Mouse (Mus musculus): Measurements from ENCODE around the gene Gm20683. TPM values are rescaled to one million over a fixed set of nuclear protein-coding genes. Genes with fewer than 3 reads are reported as not detected.

Gene Gm20683
- polyA plus RNA-seq, 1 experiment from 2014 or later, result 0.36 TPM

DNA sequence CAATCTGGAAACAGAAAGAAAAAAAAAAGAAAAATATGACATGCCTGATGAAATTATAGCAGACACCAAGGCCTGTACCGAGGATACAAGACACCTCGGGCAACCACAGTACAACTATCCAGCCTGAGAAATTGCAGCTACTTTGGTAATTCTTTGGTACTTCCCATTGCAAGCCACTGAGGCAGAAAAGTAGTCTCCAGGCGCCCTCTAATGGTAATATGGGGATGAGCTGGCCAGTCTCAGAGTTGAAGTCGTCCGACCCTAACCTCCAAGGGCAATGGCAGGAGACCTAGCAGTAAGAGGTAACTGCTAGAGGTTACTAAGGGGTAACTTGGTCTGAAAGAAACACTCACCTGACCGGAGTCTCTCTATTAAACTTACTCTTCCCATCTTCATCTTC lies 40.5 kb downstream of the Gm20683 start:
- Histone ChIP-seq H3K27ac (replicated peaks; ENCODE audit: low read depth, low read length) (no peak overlapping the region), H3K4me3 (ENCODE audit: low read depth, low read length) (no peak overlapping the region), H3K36me3 (replicated peaks; ENCODE audit: control insufficient read depth, insufficient read depth, low read depth, low read length) (no peaks in the 10 kb centered on the region), H3K9me3 (replicated peaks; ENCODE audit: control insufficient read depth, low read length) (no peaks in the 10 kb centered on the region), H3K4me1 (ENCODE audit: control insufficient read depth, insufficient read depth, low read length) (no peaks in the 10 kb centered on the region; the same call in 1 of the 2 replicates), H3K27me3 (ENCODE audit: control insufficient read depth, insufficient read depth, low read length) (no peaks in the 10 kb centered on the region), H3K9ac (replicated peaks; ENCODE audit: low read length) (no peak overlapping the region), H3K4me2 (ENCODE audit: low read depth, low read length) (no peak overlapping the region)
- no peak for ATAC-seq (replicated peaks; ENCODE audit: insufficient number of reproducible peaks, low FRiP score, low TSS enrichment, low read depth)
- peak; percentile 85 for DNase-seq (ENCODE audit: low spot score)
- WGBS, result 6% methylated on average over 6 of the region's 6 CpGs

DNA sequence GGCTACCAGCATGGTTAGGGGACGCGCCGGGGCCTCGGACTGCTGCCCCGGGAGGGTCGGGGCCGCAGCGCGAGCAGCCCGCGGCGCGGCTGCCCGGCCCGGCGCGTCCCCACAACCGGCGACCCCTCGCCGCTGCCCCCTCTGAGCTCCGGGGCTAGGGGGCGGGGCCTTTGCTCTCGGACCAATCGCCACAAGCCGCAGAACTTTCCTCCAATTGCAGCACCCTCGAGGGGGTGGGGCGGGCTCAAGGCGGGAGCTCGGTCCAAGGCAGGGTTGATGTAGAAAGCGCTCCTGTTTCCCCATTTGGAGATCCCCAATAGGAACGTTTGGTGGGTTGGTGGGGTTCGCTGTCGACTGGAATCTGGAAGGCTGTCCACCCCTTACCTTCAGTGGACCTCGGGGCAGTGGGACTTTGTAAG lies 44.6 kb downstream of the Gm20683 start, which contains the start of gene Metrn:
TSS of gene Metrn (minus strand) at position 186 of the 419 bp plus-strand sequence.
- peaks cover 7% of the 10 kb centered on the region for H3K4me1 ChIP-seq (ENCODE audit: control insufficient read depth, insufficient read depth, low read length)

DNA sequence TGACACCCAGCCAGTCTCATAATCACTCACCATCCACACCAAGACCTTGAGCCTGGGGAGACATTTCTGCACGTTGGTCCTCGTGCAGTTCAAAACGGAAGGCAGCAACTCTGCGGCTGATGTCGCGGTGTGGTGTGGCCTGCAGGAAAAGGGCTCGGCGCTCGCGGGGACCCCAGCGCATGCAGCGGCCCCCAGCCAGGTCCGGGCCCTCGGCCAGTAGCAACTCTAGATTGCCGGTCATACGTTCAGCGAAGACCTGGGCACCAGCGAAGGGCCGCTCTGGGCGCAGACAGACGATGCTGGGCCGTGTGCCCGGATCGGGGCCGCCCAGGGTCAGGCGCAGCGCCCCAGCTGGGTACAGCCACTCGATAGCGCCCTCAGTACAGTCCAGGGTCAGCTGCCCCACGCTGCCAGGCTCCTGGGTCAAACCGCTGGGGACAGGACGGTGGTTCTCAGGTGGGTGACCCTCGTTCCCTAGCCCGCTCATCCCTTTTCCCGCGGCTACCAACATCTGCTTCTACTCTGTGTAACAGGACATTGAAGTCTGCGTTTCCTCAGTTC lies 45.3 kb downstream of the Gm20683 start:
- Histone ChIP-seq H3K9me3 (replicated peaks; ENCODE audit: control insufficient read depth, low read length) (no peaks in the 10 kb centered on the region), H3K27me3 (ENCODE audit: control insufficient read depth, insufficient read depth, low read length) (no peaks in the 10 kb centered on the region), H3K36me3 (replicated peaks; ENCODE audit: control insufficient read depth, insufficient read depth, low read depth, low read length) (no peaks in the 10 kb centered on the region), H3K9ac (replicated peaks; ENCODE audit: low read length) (peak overlapping the region; percentile 81), H3K4me2 (ENCODE audit: low read depth, low read length) (peak overlapping the region; percentile 97), H3K4me3 (ENCODE audit: low read depth, low read length) (peak overlapping the region; percentile 80), H3K27ac (replicated peaks; ENCODE audit: low read depth, low read length) (peak overlapping the region; percentile 68), H3K4me1 (ENCODE audit: control insufficient read depth, insufficient read depth, low read length) (peaks cover 7% of the 10 kb centered on the region)
- under 1% methylated on average over 36 of the region's 37 CpGs for WGBS
- ATAC-seq (replicated peaks; ENCODE audit: insufficient number of reproducible peaks, low FRiP score, low TSS enrichment, low read depth), result no peak; the same call in 1 of the 2 replicates
- no peak for DNase-seq (ENCODE audit: low spot score)

More for the DNA sequence above, 44.6 kb downstream of the Gm20683 start, which contains the start of gene Metrn:
- DNase-seq (ENCODE audit: low spot score) (peak; percentile 95), ATAC-seq (replicated peaks; ENCODE audit: insufficient number of reproducible peaks, low FRiP score, low TSS enrichment, low read depth) (peak; percentile 61)
- H3K4me3 ChIP-seq (ENCODE audit: low read depth, low read length), result peak within 1 kb of the TSS; percentile 80
- peak within 1 kb of the TSS; percentile 68 for H3K27ac ChIP-seq (replicated peaks; ENCODE audit: low read depth, low read length)
- no peaks in the 10 kb centered on the region for H3K36me3 ChIP-seq (replicated peaks; ENCODE audit: control insufficient read depth, insufficient read depth, low read depth, low read length)
- H3K9ac ChIP-seq (replicated peaks; ENCODE audit: low read length), result peak within 1 kb of the TSS; percentile 81
- peak within 1 kb of the TSS; percentile 97 for H3K4me2 ChIP-seq (ENCODE audit: low read depth, low read length)
- no peaks in the 10 kb centered on the region for H3K9me3 ChIP-seq (replicated peaks; ENCODE audit: control insufficient read depth, low read length)
- under 1% methylated on average over 35 of the region's 35 CpGs for WGBS
- no peaks in the 10 kb centered on the region for H3K27me3 ChIP-seq (ENCODE audit: control insufficient read depth, insufficient read depth, low read length)

DNA sequence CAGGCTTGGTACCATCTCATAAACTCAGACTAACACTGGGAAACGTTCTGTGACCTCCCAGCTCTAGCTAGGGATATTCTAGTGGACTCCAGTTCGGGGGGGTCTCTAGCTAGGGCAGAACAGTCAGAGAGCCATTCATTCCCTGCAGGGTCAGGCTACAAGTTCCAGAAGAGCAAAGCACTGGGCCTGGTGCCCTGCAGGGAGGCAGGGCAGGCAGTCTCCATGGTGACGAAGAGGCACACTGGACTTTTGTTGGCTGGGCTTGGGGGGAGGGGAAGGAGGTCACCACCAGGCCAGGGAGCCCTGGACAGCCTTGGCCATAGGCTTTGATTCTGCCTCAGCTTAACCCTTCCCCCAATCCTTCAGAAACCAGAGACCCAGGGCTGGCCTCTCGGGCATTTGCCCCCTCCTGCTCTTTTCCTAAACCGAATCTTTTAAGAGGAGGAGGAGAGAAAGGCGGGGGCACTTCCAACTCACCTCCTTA lies 45.9 kb downstream of the Gm20683 start, which contains the start of gene AC134908.4:
TSS of gene AC134908.4 (minus strand) at position 51 of the 484 bp plus-strand sequence.
- ATAC-seq (replicated peaks; ENCODE audit: insufficient number of reproducible peaks, low FRiP score, low TSS enrichment, low read depth) (0 out of 2 replicates have a peak, but pooled peaks have one; percentile 24), DNase-seq (ENCODE audit: low spot score) (peak; percentile 65)
- Histone ChIP-seq H3K27ac (replicated peaks; ENCODE audit: low read depth, low read length) (peak within 1 kb of the TSS; percentile 68), H3K4me2 (ENCODE audit: low read depth, low read length) (peak within 1 kb of the TSS; percentile 97), H3K36me3 (replicated peaks; ENCODE audit: control insufficient read depth, insufficient read depth, low read depth, low read length) (no peaks in the 10 kb centered on the region), H3K27me3 (ENCODE audit: control insufficient read depth, insufficient read depth, low read length) (no peaks in the 10 kb centered on the region), H3K4me3 (ENCODE audit: low read depth, low read length) (peak within 1 kb of the TSS; percentile 80), H3K9me3 (replicated peaks; ENCODE audit: control insufficient read depth, low read length) (no peaks in the 10 kb centered on the region), H3K4me1 (ENCODE audit: control insufficient read depth, insufficient read depth, low read length) (peaks cover 7% of the 10 kb centered on the region), H3K9ac (replicated peaks; ENCODE audit: low read length) (peak within 1 kb of the TSS; percentile 81)
- 3% methylated on average over 6 of the region's 6 CpGs for WGBS

DNA sequence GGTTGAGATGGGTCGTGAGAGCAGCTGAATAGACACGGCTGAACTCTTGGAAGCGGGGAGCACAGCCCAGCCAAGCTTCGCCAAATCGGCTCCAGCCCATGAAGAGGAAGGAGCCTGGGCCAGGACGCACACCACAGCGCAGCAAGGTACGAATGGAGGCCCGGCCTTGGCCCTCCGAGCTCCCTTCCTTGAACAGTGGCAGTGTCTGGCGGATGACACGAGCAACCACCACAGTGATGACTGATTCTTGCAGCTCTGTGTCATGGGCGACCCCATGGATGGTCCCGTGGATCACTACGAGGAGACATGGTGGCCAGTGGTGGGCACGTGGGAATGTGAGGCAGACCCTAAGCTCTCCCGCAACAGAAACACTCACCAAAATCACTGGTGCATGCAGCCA lies 46.6 kb downstream of the Gm20683 start:
- Histone ChIP-seq H3K27ac (replicated peaks; ENCODE audit: low read depth, low read length) (peak overlapping the region; percentile 30; the same call in 1 of the 2 replicates), H3K4me1 (ENCODE audit: control insufficient read depth, insufficient read depth, low read length) (peaks cover 7% of the 10 kb centered on the region), H3K27me3 (ENCODE audit: control insufficient read depth, insufficient read depth, low read length) (no peaks in the 10 kb centered on the region), H3K9ac (replicated peaks; ENCODE audit: low read length) (peak overlapping the region; percentile 81), H3K4me3 (ENCODE audit: low read depth, low read length) (peak overlapping the region; percentile 80), H3K36me3 (replicated peaks; ENCODE audit: control insufficient read depth, insufficient read depth, low read depth, low read length) (no peaks in the 10 kb centered on the region), H3K9me3 (replicated peaks; ENCODE audit: control insufficient read depth, low read length) (no peaks in the 10 kb centered on the region), H3K4me2 (ENCODE audit: low read depth, low read length) (peak overlapping the region; percentile 97)
- 70% methylated on average over 17 of the region's 17 CpGs for WGBS
- no peak for ATAC-seq (replicated peaks; ENCODE audit: insufficient number of reproducible peaks, low FRiP score, low TSS enrichment, low read depth)
- no peak for DNase-seq (ENCODE audit: low spot score)

DNA sequence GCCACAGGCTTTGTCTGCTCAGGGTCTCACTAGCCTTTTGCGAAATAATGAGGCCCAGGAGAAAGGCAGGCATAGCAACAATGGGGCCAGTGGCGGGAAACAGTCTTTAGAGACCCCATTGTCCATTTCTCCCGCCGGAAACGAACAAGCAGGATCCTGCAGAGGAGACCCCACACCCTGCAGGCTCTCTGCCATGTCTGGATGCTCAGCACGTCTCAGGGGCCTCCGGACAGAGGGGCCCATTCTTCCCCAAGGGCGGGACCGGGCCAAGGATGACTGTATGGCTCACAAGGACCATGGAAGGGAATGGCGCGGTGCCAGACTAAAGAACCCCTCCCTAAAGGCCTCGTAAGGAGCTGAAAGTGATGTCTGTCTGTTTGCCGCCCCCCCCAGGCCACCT lies 47.4 kb downstream of the Gm20683 start:
- Histone ChIP-seq H3K9me3 (replicated peaks; ENCODE audit: control insufficient read depth, low read length) (no peaks in the 10 kb centered on the region), H3K4me3 (ENCODE audit: low read depth, low read length) (peak overlapping the region; percentile 80; the same call in 1 of the 2 replicates), H3K4me2 (ENCODE audit: low read depth, low read length) (no peak overlapping the region), H3K9ac (replicated peaks; ENCODE audit: low read length) (peak overlapping the region; percentile 2; the same call in 1 of the 2 replicates), H3K27ac (replicated peaks; ENCODE audit: low read depth, low read length) (no peak overlapping the region), H3K36me3 (replicated peaks; ENCODE audit: control insufficient read depth, insufficient read depth, low read depth, low read length) (no peaks in the 10 kb centered on the region), H3K4me1 (ENCODE audit: control insufficient read depth, insufficient read depth, low read length) (peaks cover 7% of the 10 kb centered on the region), H3K27me3 (ENCODE audit: control insufficient read depth, insufficient read depth, low read length) (no peaks in the 10 kb centered on the region)
- no peak for ATAC-seq (replicated peaks; ENCODE audit: insufficient number of reproducible peaks, low FRiP score, low TSS enrichment, low read depth)
- DNase-seq (ENCODE audit: low spot score), result peak; percentile 22
- WGBS, result 44% methylated on average over 13 of the region's 13 CpGs

DNA sequence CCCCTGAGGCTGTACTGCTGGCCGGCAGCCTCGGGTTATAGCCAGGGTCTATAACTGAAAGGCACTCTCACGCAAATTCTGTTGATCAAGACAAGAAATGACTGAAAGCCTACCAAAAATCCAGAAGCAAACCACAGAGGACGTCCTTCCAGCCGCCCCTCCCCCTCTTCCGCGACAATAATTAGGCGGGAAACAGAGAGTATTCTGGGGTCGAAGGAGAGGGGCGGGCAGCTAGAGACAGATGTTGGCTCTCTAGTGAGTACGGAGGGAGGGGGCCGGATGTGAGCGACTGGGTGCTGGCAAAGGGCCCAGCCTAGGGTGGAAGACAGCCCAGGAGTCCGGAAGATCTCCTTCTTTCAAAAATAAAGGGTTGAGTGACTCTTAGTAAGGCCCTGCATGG lies 48.9 kb downstream of the Gm20683 start, which contains the start of gene Fam173a:
TSS of gene Fam173a (minus strand) at position 287 of the 400 bp plus-strand sequence.
- Histone ChIP-seq H3K27ac (replicated peaks; ENCODE audit: low read depth, low read length) (peak within 1 kb of the TSS; percentile 90), H3K9ac (replicated peaks; ENCODE audit: low read length) (peak within 1 kb of the TSS; percentile 83), H3K4me3 (ENCODE audit: low read depth, low read length) (peak within 1 kb of the TSS; percentile 67), H3K27me3 (ENCODE audit: control insufficient read depth, insufficient read depth, low read length) (no peaks in the 10 kb centered on the region), H3K4me1 (ENCODE audit: control insufficient read depth, insufficient read depth, low read length) (peaks cover 7% of the 10 kb centered on the region), H3K9me3 (replicated peaks; ENCODE audit: control insufficient read depth, low read length) (no peaks in the 10 kb centered on the region), H3K36me3 (replicated peaks; ENCODE audit: control insufficient read depth, insufficient read depth, low read depth, low read length) (no peaks in the 10 kb centered on the region; the same call in 1 of the 2 replicates), H3K4me2 (ENCODE audit: low read depth, low read length) (peak within 1 kb of the TSS; percentile 87)
- WGBS, result 1% methylated on average over 13 of the region's 14 CpGs
- ATAC-seq (replicated peaks; ENCODE audit: insufficient number of reproducible peaks, low FRiP score, low TSS enrichment, low read depth) (peak; percentile 21), DNase-seq (ENCODE audit: low spot score) (peak; percentile 79)

Measured in embryonic facial prominence, embryonic 11.5 days (tissue).